Mouse (Mus musculus) splenic B cell, adult 2 months (primary cell): ENCODE results near the gene Tpmt.

Experiments used
- DNase-seq: peaks from one replicate; pipeline ENCODE4 v3.0.0-alpha.2; 2011; ENCODE audit warnings: low read depth, low spot score
- H3K27me3 ChIP-seq: 2 replicates; pipeline ENCODE4 v1.6.1; 2012; ENCODE audit warnings: mild to moderate bottlenecking, low read length, moderate library complexity, mixed read lengths; ENCODE audit not compliant: control insufficient read depth, poor library complexity, insufficient read depth, severe bottlenecking
- H3K36me3 ChIP-seq: 2 replicates; pipeline ENCODE4 v1.6.1; 2012; ENCODE audit warnings: mild to moderate bottlenecking, low read length, moderate library complexity, mixed read lengths; ENCODE audit not compliant: control insufficient read depth, poor library complexity, insufficient read depth, severe bottlenecking

Tpmt gene

GRCm38 (mm10) chr13:47044617-47044947 lies at the start of gene Tpmt:
Tpmt (minus strand) TSS chr13:47044737.
- H3K36me3 ChIP-seq = peaks cover 3% of the 10 kb centered on the region
- no peaks in the 10 kb centered on the region; the same call in 1 of the 2 replicates for H3K27me3 ChIP-seq
- DNase-seq = peak; percentile 49

- Histone ChIP-seq H3K27me3 (no peaks in the 10 kb centered on the region), H3K36me3 (peaks cover 9% of the 10 kb centered on the region; the same call in 1 of the 2 replicates)
- DNase-seq = no peak
Measured at GRCm38 (mm10) chr13:47093791-47094190, 49.3 kb upstream of the Tpmt start.

GRCm38 (mm10) chr13:47089271-47089670 lies 44.7 kb upstream of the Tpmt start:
- no peak for DNase-seq
- no peaks in the 10 kb centered on the region for H3K27me3 ChIP-seq
- H3K36me3 ChIP-seq = peaks cover 6% of the 10 kb centered on the region; the same call in 1 of the 2 replicates

- no peaks in the 10 kb centered on the region for H3K27me3 ChIP-seq
- H3K36me3 ChIP-seq = peaks cover 4% of the 10 kb centered on the region; the same call in 1 of the 2 replicates
- no peak for DNase-seq
Measured at GRCm38 (mm10) chr13:47088433-47088832, 43.9 kb upstream of the Tpmt start.

GRCm38 (mm10) chr13:47080905-47081505 lies 36.5 kb upstream of the Tpmt start:
- DNase-seq = peak; percentile 37
- Histone ChIP-seq H3K27me3 (no peaks in the 10 kb centered on the region), H3K36me3 (peaks cover 7% of the 10 kb centered on the region)

- Histone ChIP-seq H3K36me3 (peaks cover 12% of the 10 kb centered on the region), H3K27me3 (no peaks in the 10 kb centered on the region)
- DNase-seq = peak; percentile 18
Measured at GRCm38 (mm10) chr13:47078799-47079198, 34.3 kb upstream of the Tpmt start.

GRCm38 (mm10) chr13:47077367-47077766 lies 32.8 kb upstream of the Tpmt start:
- Histone ChIP-seq H3K27me3 (no peaks in the 10 kb centered on the region), H3K36me3 (peaks cover 14% of the 10 kb centered on the region)
- no peak for DNase-seq

- DNase-seq = no peak
- Histone ChIP-seq H3K27me3 (no peaks in the 10 kb centered on the region), H3K36me3 (peaks cover 13% of the 10 kb centered on the region)
Measured at GRCm38 (mm10) chr13:47076156-47076555, 31.6 kb upstream of the Tpmt start.

GRCm38 (mm10) chr13:47072484-47072883 lies 27.9 kb upstream of the Tpmt start:
- DNase-seq = no peak
- Histone ChIP-seq H3K36me3 (peaks cover 11% of the 10 kb centered on the region), H3K27me3 (no peaks in the 10 kb centered on the region)

GRCm38 (mm10) chr13:47071871-47072270 lies 27.3 kb upstream of the Tpmt start:
- H3K36me3 ChIP-seq = peaks cover 12% of the 10 kb centered on the region
- DNase-seq = no peak
- no peaks in the 10 kb centered on the region for H3K27me3 ChIP-seq

- Histone ChIP-seq H3K36me3 (peaks cover 12% of the 10 kb centered on the region), H3K27me3 (no peaks in the 10 kb centered on the region)
- no peak for DNase-seq
Measured at GRCm38 (mm10) chr13:47070329-47071080, 26.0 kb upstream of the Tpmt start.

- no peak for DNase-seq
- Histone ChIP-seq H3K36me3 (peaks cover 7% of the 10 kb centered on the region), H3K27me3 (no peaks in the 10 kb centered on the region)
Measured at GRCm38 (mm10) chr13:47067001-47067400, 22.5 kb upstream of the Tpmt start.

- H3K27me3 ChIP-seq = no peaks in the 10 kb centered on the region
- no peak for DNase-seq
- H3K36me3 ChIP-seq = peaks cover 4% of the 10 kb centered on the region; the same call in 1 of the 2 replicates
Measured at GRCm38 (mm10) chr13:47066516-47066915, 22.0 kb upstream of the Tpmt start.

GRCm38 (mm10) chr13:47063985-47064760 lies 19.6 kb upstream of the Tpmt start:
- Histone ChIP-seq H3K36me3 (peaks cover 5% of the 10 kb centered on the region; the same call in 1 of the 2 replicates), H3K27me3 (no peaks in the 10 kb centered on the region)
- DNase-seq = no peak

- Histone ChIP-seq H3K27me3 (no peaks in the 10 kb centered on the region), H3K36me3 (peaks cover 7% of the 10 kb centered on the region; the same call in 1 of the 2 replicates)
- no peak for DNase-seq
Measured at GRCm38 (mm10) chr13:47062756-47063155, 18.2 kb upstream of the Tpmt start.
